Mouse (Mus musculus) midbrain, embryonic 15.5 days (tissue): ENCODE results near the gene Efcab5. TPM values are rescaled to one million over a fixed set of nuclear protein-coding genes. Genes with fewer than 3 reads are reported as not detected.
"Not testable (repeated sequence)": the region's sequence is repeated elsewhere in the genome, so short reads cannot be mapped to it uniquely, and the experiment has no call there.

Experiments used
- ATAC-seq: fragments of 200-750 bp; cut with Nextera tagmentation; replicated peaks from 2 replicates; pipeline ENCODE4 v1.8.0; 2017; ENCODE audit warnings: moderate TSS enrichment
- H3K27ac ChIP-seq: fragments of 300-500 bp; sonication (generic); 2 replicates; pipeline ENCODE4 v1.5.1; 2015; ENCODE audit warnings: mild to moderate bottlenecking, inconsistent platforms
- H3K27me3 ChIP-seq: fragments of 300-500 bp; sonication (generic); replicated peaks from 2 replicates; pipeline ENCODE4 v1.6.1; 2015; ENCODE audit warnings: inconsistent platforms
- H3K36me3 ChIP-seq: fragments of 300-500 bp; sonication (generic); replicated peaks from 2 replicates; pipeline ENCODE4 v1.6.1; 2015; ENCODE audit warnings: inconsistent platforms
- H3K4me1 ChIP-seq: fragments of 300-500 bp; sonication (generic); 2 replicates; pipeline ENCODE4 v1.6.1; 2015; ENCODE audit warnings: inconsistent platforms
- H3K4me2 ChIP-seq: fragments of 300-500 bp; sonication (generic); 2 replicates; pipeline ENCODE4 v1.6.1; 2015; ENCODE audit warnings: inconsistent platforms, mild to moderate bottlenecking, moderate library complexity
- H3K4me3 ChIP-seq: fragments of 300-500 bp; sonication (generic); 2 replicates; pipeline ENCODE4 v1.5.1; 2015; ENCODE audit warnings: mild to moderate bottlenecking, inconsistent platforms
- H3K9ac ChIP-seq: fragments of 300-500 bp; sonication (generic); 2 replicates; pipeline ENCODE4 v1.6.1; 2015; ENCODE audit warnings: mild to moderate bottlenecking, inconsistent platforms
- H3K9me3 ChIP-seq: fragments of 300-500 bp; sonication (generic); 2 replicates; pipeline ENCODE4 v1.6.1; 2016; ENCODE audit warnings: inconsistent platforms
- WGBS: fragments of 180-500 bp; shearing (Covaris S2); methylation state at CpG from one replicate; pipeline ENCODE4 v1.1.7; 2015; ENCODE audit warnings: mixed read lengths; 5-methylcytosine and 5-hydroxymethylcytosine counted together
- polyA plus RNA-seq: library from polyadenylated mRNA; unstranded; fragments of >200 nt; fragmentation: Nextera tagmentation; extraction: Ambion mirVana; gene quantifications from 2 replicates; pipeline ENCODE4 v1.2.1, GENCODE M21; 2015

Gene Efcab5
- polyA plus RNA-seq, 1 experiment from 2014 or later = 0.94 TPM

- 65% methylated on average over 5 of the region's 5 CpGs for WGBS
- no peaks in the 10 kb centered on the region for H3K36me3 ChIP-seq
- no peaks in the 10 kb centered on the region for H3K9me3 ChIP-seq
Measured at GRCm38 (mm10) chr11:77084001-77084682, 104.6 kb downstream of the Efcab5 start.

GRCm38 (mm10) chr11:77079361-77079760, 109.4 kb downstream of the Efcab5 start:
- ATAC-seq = no peak

More at GRCm38 (mm10) chr11:77084001-77084682, 104.6 kb downstream of the Efcab5 start:
- no peak for ATAC-seq
- Histone ChIP-seq H3K27me3 (peaks cover 10% of the 10 kb centered on the region; the same call in 1 of the 2 replicates), H3K4me3 (no peak overlapping the region), H3K4me2 (no peak overlapping the region), H3K9ac (no peak overlapping the region), H3K4me1 (no peaks in the 10 kb centered on the region), H3K27ac (no peak overlapping the region)

GRCm38 (mm10) chr11:77078273-77079134, 110.3 kb downstream of the Efcab5 start, which contains the start of gene Nsrp1:
Gene Nsrp1 (minus strand): TSS chr11:77078435.
- peak; percentile 99 for ATAC-seq

More at GRCm38 (mm10) chr11:77079361-77079760, 109.4 kb downstream of the Efcab5 start:
- no peak overlapping the region for H3K27ac ChIP-seq
- H3K4me3 ChIP-seq = no peak overlapping the region
- H3K4me1 ChIP-seq = peaks cover 10% of the 10 kb centered on the region
- peaks cover under 1% of the 10 kb centered on the region; the same call in 1 of the 2 replicates for H3K36me3 ChIP-seq
- H3K27me3 ChIP-seq = peaks cover 10% of the 10 kb centered on the region; the same call in 1 of the 2 replicates
- no peaks in the 10 kb centered on the region for H3K9me3 ChIP-seq
- H3K4me2 ChIP-seq = no peak overlapping the region
- WGBS = 100% methylated on average over 1 of the region's 1 CpGs
- H3K9ac ChIP-seq = no peak overlapping the region

GRCm38 (mm10) chr11:77077792-77078191, 111.0 kb downstream of the Efcab5 start:
- H3K36me3 ChIP-seq = peaks cover 6% of the 10 kb centered on the region; the same call in 1 of the 2 replicates
- peaks cover 10% of the 10 kb centered on the region for H3K4me1 ChIP-seq
- 2% methylated on average over 16 of the region's 16 CpGs for WGBS
- H3K4me3 ChIP-seq = peak overlapping the region; percentile 78
- H3K9me3 ChIP-seq = no peaks in the 10 kb centered on the region
- H3K4me2 ChIP-seq = peak overlapping the region; percentile 83
- H3K27me3 ChIP-seq = peaks cover 10% of the 10 kb centered on the region; the same call in 1 of the 2 replicates
- peak overlapping the region; percentile 90 for H3K27ac ChIP-seq
- peak overlapping the region; percentile 62 for H3K9ac ChIP-seq
- peak; percentile 41 for ATAC-seq

More at GRCm38 (mm10) chr11:77078273-77079134, 110.3 kb downstream of the Efcab5 start, which contains the start of gene Nsrp1:
- Histone ChIP-seq H3K27me3 (peaks cover 10% of the 10 kb centered on the region; the same call in 1 of the 2 replicates), H3K4me1 (peaks cover 10% of the 10 kb centered on the region), H3K4me3 (peak within 1 kb of the TSS; percentile 78), H3K27ac (peak within 1 kb of the TSS; percentile 90), H3K4me2 (peak within 1 kb of the TSS; percentile 83), H3K9me3 (no peaks in the 10 kb centered on the region), H3K36me3 (peaks cover 6% of the 10 kb centered on the region; the same call in 1 of the 2 replicates), H3K9ac (peak within 1 kb of the TSS; percentile 62)
- 3% methylated on average over 48 of the region's 48 CpGs for WGBS

GRCm38 (mm10) chr11:77077331-77077730, 111.4 kb downstream of the Efcab5 start:
- Histone ChIP-seq H3K4me2 (peak overlapping the region; percentile 83), H3K4me1 (peaks cover 10% of the 10 kb centered on the region), H3K4me3 (peak overlapping the region; percentile 78), H3K9ac (peak overlapping the region; percentile 62)
- not testable (repeated sequence) for H3K27ac ChIP-seq, H3K9me3 ChIP-seq, H3K27me3 ChIP-seq, ATAC-seq, H3K36me3 ChIP-seq
- 64% methylated on average over 4 of the region's 4 CpGs for WGBS

GRCm38 (mm10) chr11:77070721-77071120, 118.0 kb downstream of the Efcab5 start:
- H3K27ac ChIP-seq = no peak overlapping the region
- peaks cover 6% of the 10 kb centered on the region; the same call in 1 of the 2 replicates for H3K36me3 ChIP-seq
- no peaks in the 10 kb centered on the region for H3K27me3 ChIP-seq
- ATAC-seq = no peak
- no peaks in the 10 kb centered on the region for H3K4me1 ChIP-seq
- no peak overlapping the region for H3K4me2 ChIP-seq
- no peaks in the 10 kb centered on the region for H3K9me3 ChIP-seq
- WGBS = 75% methylated on average over 4 of the region's 4 CpGs
- H3K9ac ChIP-seq = no peak overlapping the region
- H3K4me3 ChIP-seq = no peak overlapping the region

GRCm38 (mm10) chr11:77068825-77069224, 119.9 kb downstream of the Efcab5 start:
- Histone ChIP-seq H3K36me3 (0 out of 2 replicates have a peak, but pooled peaks cover 1% of the 10 kb centered on the region), H3K4me1 (no peaks in the 10 kb centered on the region), H3K4me2 (no peak overlapping the region), H3K4me3 (no peak overlapping the region), H3K9me3 (no peaks in the 10 kb centered on the region), H3K27me3 (no peaks in the 10 kb centered on the region), H3K9ac (no peak overlapping the region), H3K27ac (no peak overlapping the region)
- 93% methylated on average over 4 of the region's 4 CpGs for WGBS
- no peak for ATAC-seq

GRCm38 (mm10) chr11:77063406-77063805, 125.4 kb downstream of the Efcab5 start:
- Histone ChIP-seq H3K36me3 (no peaks in the 10 kb centered on the region), H3K4me3 (no peak overlapping the region), H3K9ac (no peak overlapping the region), H3K4me1 (no peaks in the 10 kb centered on the region), H3K4me2 (no peak overlapping the region), H3K9me3 (no peaks in the 10 kb centered on the region), H3K27ac (no peak overlapping the region), H3K27me3 (no peaks in the 10 kb centered on the region)
- no peak for ATAC-seq
- WGBS = 94% methylated on average over 2 of the region's 2 CpGs

GRCm38 (mm10) chr11:77061951-77062350, 126.8 kb downstream of the Efcab5 start:
- ATAC-seq = no peak
- WGBS = 62% methylated on average over 5 of the region's 5 CpGs

GRCm38 (mm10) chr11:77042816-77043215, 146.0 kb downstream of the Efcab5 start:
- H3K9me3 ChIP-seq = no peaks in the 10 kb centered on the region
- WGBS = 69% methylated on average over 2 of the region's 2 CpGs
- no peak overlapping the region for H3K9ac ChIP-seq
- H3K4me1 ChIP-seq = no peaks in the 10 kb centered on the region
- no peak overlapping the region for H3K4me3 ChIP-seq
- peaks cover 20% of the 10 kb centered on the region for H3K36me3 ChIP-seq
- H3K27me3 ChIP-seq = no peaks in the 10 kb centered on the region
- H3K27ac ChIP-seq = no peak overlapping the region
- ATAC-seq = no peak
- H3K4me2 ChIP-seq = no peak overlapping the region

More at GRCm38 (mm10) chr11:77061951-77062350, 126.8 kb downstream of the Efcab5 start:
- Histone ChIP-seq H3K9me3 (no peaks in the 10 kb centered on the region), H3K36me3 (no peaks in the 10 kb centered on the region), H3K9ac (no peak overlapping the region), H3K4me2 (no peak overlapping the region), H3K27me3 (no peaks in the 10 kb centered on the region), H3K27ac (no peak overlapping the region), H3K4me3 (no peak overlapping the region), H3K4me1 (no peaks in the 10 kb centered on the region)

GRCm38 (mm10) chr11:77041891-77042290, 146.9 kb downstream of the Efcab5 start:
- no peaks in the 10 kb centered on the region for H3K27me3 ChIP-seq
- no peak for ATAC-seq
- 84% methylated on average over 4 of the region's 4 CpGs for WGBS
- H3K9ac ChIP-seq = no peak overlapping the region
- H3K27ac ChIP-seq = no peak overlapping the region
- H3K4me1 ChIP-seq = no peaks in the 10 kb centered on the region
- H3K9me3 ChIP-seq = no peaks in the 10 kb centered on the region
- no peak overlapping the region for H3K4me2 ChIP-seq
- H3K4me3 ChIP-seq = no peak overlapping the region
- H3K36me3 ChIP-seq = peaks cover 17% of the 10 kb centered on the region
